Mouse (Mus musculus): ENCODE data around the gene Harbi1. TPM values are rescaled to one million over a fixed set of nuclear protein-coding genes. Genes with fewer than 3 reads are reported as not detected.

Gene Harbi1
- polyA plus RNA-seq, 1 experiment, result 8.4 TPM

DNA sequence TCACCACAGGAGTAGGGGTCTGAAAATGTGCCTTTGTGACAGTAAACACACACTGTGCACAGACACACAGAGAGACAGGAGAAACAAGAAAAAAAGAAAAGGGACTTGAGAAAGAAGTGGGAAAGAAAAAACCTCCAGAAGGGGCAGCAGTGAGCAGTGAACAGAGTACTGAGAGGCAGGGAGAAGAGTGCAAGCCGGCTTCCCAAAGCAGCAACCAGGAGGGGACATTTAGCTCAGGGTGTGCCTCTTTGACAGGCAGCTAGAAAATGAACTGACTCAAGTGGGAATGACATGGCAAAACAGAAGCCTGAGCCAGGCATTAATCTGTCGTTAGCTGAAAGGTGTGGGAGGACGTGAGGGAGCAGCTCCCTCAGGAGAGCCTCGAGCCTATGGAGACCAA, 27.8 kb upstream of the Harbi1 start:
- TF ChIP-seq POLR2A (IDR thresholded peaks at IDR 0.05; ENCODE audit: borderline replicate concordance, extremely low read depth, insufficient read depth, insufficient read length, poor library complexity, severe bottlenecking) (no peak), CTCF (IDR thresholded peaks at IDR 0.05; ENCODE audit: borderline replicate concordance, extremely low read depth, insufficient read depth, insufficient read length) (peak; percentile 46; the same call in 1 of the 2 replicates)
- DNase-seq (ENCODE audit: low read depth), result peak; percentile 63

DNA sequence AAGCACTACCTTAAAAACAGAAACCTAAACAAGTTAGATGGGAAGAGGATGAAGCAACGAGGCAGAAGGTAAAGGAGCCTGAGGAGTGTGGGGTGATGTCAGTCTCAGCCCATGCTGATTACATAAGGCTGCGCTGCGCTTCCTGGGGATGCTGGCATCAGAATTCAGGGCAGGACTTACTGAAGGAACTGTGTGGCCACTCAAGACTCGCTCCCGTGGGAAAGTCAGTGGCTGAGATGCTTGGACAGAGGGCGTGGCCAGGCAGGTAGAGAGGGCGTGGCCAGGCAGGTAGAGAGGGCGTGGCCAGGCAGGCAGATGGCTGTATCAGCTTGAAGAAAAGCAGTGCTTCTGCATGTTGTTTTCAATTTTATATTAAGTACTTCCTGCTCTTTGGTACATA, 26.7 kb upstream of the Harbi1 start:
- DNase-seq (ENCODE audit: low read depth), result no peak
- TF ChIP-seq CTCF (IDR thresholded peaks at IDR 0.05; ENCODE audit: borderline replicate concordance, extremely low read depth, insufficient read depth, insufficient read length) (no peak), POLR2A (IDR thresholded peaks at IDR 0.05; ENCODE audit: borderline replicate concordance, extremely low read depth, insufficient read depth, insufficient read length, poor library complexity, severe bottlenecking) (no peak)

DNA sequence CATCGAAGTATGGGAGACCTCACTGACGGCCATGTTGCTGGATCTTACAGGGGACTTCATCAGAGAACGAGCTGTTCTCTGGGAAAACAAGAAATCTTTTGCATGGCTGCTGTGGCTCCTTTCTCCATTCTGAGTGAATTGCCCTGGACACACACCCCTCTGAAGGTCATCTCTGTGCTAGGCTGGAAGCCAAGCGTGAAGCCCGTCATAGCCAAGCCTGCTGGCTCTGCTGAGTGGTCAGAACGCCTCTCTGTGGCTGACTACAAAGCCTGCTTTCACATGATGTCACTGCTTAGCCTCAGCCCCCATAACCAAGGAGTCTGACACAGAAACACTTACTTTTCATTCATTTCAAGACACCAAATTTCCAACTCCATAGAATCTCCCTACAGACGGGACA, 21.2 kb upstream of the Harbi1 start:
- DNase-seq (ENCODE audit: low read depth), result no peak
- TF ChIP-seq CTCF (IDR thresholded peaks at IDR 0.05; ENCODE audit: borderline replicate concordance, extremely low read depth, insufficient read depth, insufficient read length) (no peak), POLR2A (IDR thresholded peaks at IDR 0.05; ENCODE audit: borderline replicate concordance, extremely low read depth, insufficient read depth, insufficient read length, poor library complexity, severe bottlenecking) (no peak)

DNA sequence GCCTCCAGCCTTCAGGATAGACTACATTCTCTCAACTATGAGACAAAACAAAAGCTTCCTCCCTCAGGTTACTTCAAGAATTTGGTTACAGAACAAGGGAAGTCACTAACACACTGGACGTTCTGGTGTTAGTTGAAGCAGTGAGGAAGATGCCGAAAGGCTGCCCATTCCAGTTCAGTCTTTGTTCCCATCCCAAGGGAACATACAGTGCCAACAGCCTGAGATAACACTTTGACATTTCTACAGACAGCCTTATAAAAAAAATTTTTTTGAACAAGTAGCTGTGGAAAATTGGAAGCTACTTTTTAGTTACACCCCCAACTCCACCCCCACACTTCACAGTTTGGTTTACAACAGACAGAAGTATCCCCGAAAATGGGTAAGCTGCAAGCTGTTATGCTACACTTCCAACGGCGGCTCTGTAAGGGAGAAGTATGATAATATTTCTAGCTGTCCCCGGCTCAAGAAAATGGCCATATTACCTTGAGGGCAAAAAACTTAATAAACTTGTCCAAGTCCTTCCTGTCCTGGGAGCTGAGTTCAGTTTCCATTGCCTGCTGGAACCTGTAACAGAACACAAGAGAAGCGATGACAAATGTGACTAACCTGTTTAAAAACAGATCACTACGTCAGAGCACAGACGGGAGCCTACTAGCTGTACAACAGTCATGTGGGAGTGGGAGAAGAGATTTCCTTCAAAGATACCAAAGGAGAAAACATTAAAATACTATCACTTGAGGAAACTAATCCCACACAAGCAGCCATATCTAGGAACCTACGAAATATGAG, 15.0 kb upstream of the Harbi1 start:
- TF ChIP-seq CTCF (IDR thresholded peaks at IDR 0.05; ENCODE audit: borderline replicate concordance, extremely low read depth, insufficient read depth, insufficient read length) (no peak), POLR2A (IDR thresholded peaks at IDR 0.05; ENCODE audit: borderline replicate concordance, extremely low read depth, insufficient read depth, insufficient read length, poor library complexity, severe bottlenecking) (no peak)
- DNase-seq (ENCODE audit: low read depth), result no peak

DNA sequence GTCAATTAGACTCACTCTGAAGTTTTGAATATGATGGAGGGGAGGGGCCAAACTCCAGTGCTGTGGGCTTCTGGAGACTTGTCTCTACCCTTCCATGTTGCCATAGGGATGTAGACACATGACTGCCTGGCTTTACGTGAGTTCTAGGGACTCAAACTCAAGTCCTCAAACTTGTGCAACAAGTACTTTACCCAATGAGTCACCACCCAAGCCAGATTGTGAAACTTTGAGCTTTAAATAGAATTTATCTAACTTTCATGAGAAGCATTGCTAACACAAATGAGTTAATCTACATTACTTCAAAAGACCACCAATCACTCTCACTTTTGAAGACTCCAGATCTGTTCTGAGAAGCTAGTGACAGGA, 14.4 kb upstream of the Harbi1 start:
- no peak for TF ChIP-seq CTCF (IDR thresholded peaks at IDR 0.05; ENCODE audit: borderline replicate concordance, extremely low read depth, insufficient read depth, insufficient read length)
- TF ChIP-seq POLR2A (IDR thresholded peaks at IDR 0.05; ENCODE audit: borderline replicate concordance, extremely low read depth, insufficient read depth, insufficient read length, poor library complexity, severe bottlenecking), result no peak
- no peak for DNase-seq (ENCODE audit: low read depth)

DNA sequence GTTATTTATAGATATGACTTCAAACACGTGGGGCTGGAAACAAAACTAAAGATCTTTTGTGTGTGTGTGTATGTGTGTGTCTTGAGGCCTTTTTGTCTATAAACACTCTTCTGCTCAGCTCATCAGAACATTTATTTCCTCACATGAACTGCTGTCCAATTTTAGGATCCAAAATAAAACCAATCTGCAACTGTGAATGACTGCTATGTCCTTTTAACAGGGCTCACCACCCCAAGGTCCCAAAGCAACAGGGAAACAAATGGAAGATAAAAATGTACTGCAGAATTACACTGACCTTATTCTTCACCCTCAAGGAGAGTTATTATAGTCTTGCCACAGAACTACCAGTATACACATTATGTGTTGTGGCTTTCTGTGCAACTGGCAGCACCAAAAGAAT, 11.4 kb upstream of the Harbi1 start:
- no peak for DNase-seq (ENCODE audit: low read depth)

DNA sequence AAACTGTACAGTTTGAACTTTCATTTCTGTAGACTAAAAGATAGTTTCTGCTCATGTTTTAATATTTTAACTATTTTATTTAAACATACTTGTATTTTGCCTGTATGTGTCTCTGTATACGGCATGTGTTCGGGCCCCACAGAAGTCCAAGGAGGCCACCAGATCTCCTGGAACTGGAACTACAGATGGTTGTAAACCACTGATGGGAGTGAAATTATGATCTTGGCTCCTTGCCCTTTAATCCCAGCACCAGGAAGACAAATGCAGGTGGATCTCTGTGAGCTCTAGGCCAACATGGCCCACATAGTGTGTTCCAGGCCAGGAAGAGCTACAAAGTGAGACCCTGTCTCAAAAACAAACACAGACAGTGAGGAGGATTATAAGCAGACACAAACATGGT, 9.3 kb upstream of the Harbi1 start:
- no peak for DNase-seq (ENCODE audit: low read depth)
- TF ChIP-seq CTCF (IDR thresholded peaks at IDR 0.05; ENCODE audit: borderline replicate concordance, extremely low read depth, insufficient read depth, insufficient read length) (no peak), POLR2A (IDR thresholded peaks at IDR 0.05; ENCODE audit: borderline replicate concordance, extremely low read depth, insufficient read depth, insufficient read length, poor library complexity, severe bottlenecking) (no peak)

More for the DNA sequence above, 11.4 kb upstream of the Harbi1 start:
- TF ChIP-seq CTCF (IDR thresholded peaks at IDR 0.05; ENCODE audit: borderline replicate concordance, extremely low read depth, insufficient read depth, insufficient read length), result no peak
- TF ChIP-seq POLR2A (IDR thresholded peaks at IDR 0.05; ENCODE audit: borderline replicate concordance, extremely low read depth, insufficient read depth, insufficient read length, poor library complexity, severe bottlenecking), result no peak

DNA sequence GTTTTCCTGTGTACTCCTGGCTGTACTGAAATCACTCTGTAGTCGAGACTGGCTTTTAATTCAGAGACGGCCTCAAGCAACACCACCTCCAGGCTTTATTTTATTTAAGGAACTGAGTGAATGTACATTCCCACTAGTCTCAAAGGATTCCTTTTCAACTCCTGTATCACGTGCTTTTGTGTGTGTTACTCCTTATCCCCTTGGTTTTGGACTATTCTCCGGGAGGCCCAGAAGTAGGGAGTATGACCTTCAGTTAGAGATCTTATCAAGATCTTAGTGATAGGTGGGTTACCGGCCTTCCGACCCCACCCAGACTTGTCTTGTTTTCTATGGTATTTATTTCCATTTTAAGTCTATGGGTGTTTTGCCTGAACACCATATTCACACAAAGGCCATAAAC, 4.9 kb upstream of the Harbi1 start:
- TF ChIP-seq CTCF (IDR thresholded peaks at IDR 0.05; ENCODE audit: borderline replicate concordance, extremely low read depth, insufficient read depth, insufficient read length) (no peak), POLR2A (IDR thresholded peaks at IDR 0.05; ENCODE audit: borderline replicate concordance, extremely low read depth, insufficient read depth, insufficient read length, poor library complexity, severe bottlenecking) (no peak)
- no peak for DNase-seq (ENCODE audit: low read depth)

DNA sequence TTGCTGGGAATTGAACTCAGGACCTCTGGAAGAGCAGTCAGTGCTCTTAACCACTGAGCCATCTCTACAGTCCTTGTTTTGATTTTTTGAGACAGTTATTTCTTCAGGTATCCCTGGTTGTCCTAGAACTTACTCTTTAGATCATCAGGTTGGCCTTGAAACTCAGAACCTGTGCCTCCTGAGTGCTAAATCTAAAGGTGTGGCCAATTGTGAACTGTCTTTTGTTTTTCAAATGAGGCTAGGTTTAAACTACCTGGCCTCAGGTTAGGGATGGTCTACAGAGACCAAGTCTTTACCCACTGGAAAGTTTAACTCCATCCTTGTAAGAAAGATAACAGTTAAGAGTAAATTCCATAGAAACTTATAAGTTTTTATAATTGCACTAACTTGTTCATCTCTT, 4.2 kb upstream of the Harbi1 start:
- DNase-seq (ENCODE audit: low read depth), result no peak
- no peak for TF ChIP-seq CTCF (IDR thresholded peaks at IDR 0.05; ENCODE audit: borderline replicate concordance, extremely low read depth, insufficient read depth, insufficient read length)
- TF ChIP-seq POLR2A (IDR thresholded peaks at IDR 0.05; ENCODE audit: borderline replicate concordance, extremely low read depth, insufficient read depth, insufficient read length, poor library complexity, severe bottlenecking), result no peak

DNA sequence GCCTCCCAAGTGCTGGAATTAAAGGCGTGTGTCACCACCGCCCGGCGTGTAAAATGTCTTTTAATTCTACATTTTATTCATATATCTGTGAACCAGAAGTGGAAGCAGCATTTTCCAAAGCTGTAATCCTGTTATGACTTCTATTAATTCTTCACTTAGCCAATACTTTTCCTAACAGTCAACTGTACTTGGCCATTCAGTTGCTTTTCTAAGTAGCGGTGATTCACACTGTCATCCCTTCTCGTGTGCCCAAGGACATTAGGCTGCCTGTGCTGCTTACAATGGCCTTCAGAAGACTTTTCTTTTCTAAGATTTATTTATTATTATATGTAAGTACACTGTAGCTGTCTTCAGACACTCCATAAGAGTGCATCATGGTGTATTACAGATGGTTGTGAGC, 2.3 kb upstream of the Harbi1 start:
- no peak for DNase-seq (ENCODE audit: low read depth)
- TF ChIP-seq POLR2A (IDR thresholded peaks at IDR 0.05; ENCODE audit: borderline replicate concordance, extremely low read depth, insufficient read depth, insufficient read length, poor library complexity, severe bottlenecking) (no peak), CTCF (IDR thresholded peaks at IDR 0.05; ENCODE audit: borderline replicate concordance, extremely low read depth, insufficient read depth, insufficient read length) (no peak)

DNA sequence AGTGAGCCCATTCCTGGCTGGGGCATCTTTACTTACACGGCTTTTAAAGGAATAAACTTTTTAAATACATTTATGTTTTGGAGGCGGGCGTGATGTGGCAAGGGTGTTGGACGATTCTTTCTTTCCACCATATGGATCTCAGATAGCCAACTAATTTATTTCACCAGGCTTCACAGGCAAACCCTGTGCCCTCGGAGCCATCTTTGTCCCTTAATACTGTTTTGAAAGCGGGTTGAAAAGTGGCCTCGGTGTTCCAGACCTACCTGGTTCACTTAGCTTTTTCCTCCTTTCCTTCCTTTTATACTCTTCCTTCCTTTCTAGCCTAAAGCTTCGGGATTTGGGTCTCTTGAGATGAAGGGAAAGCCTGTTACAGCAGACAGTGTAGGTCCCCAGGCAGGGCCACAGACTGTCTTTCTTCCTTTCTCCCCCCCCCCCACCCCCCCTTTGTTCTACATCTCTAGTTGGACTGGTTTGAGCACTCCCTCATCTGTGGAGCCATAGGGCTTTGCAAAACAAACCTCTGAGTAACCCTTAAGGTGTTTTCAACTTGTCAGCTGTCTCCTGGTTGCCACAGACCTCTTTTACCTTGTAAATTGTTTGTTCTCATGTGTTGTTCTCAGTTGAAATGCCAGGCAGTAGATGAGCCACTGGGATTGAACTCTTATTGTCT, 739 bp downstream of the Harbi1 start:
- no peak for DNase-seq (ENCODE audit: low read depth)
- TF ChIP-seq CTCF (IDR thresholded peaks at IDR 0.05; ENCODE audit: borderline replicate concordance, extremely low read depth, insufficient read depth, insufficient read length) (no peak), POLR2A (IDR thresholded peaks at IDR 0.05; ENCODE audit: borderline replicate concordance, extremely low read depth, insufficient read depth, insufficient read length, poor library complexity, severe bottlenecking) (no peak)

DNA sequence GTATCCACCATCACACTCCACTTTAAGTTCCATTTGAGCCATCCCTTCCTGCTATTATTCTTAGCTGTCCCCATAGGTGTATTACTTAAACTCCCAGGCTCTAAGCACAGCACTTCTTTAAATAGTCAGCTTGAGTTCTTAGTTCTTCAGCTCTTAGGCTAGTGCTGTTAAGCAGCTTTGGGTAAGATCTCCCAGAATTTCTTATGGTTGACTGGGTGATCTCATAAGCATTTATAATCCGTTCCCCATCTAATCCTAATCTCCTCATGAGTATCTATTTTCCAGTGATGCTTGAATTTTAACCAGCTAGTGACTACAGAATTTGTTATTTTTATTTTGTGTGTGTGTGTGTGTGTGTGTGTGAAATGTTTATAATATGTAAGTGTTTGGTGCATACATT, 4.3 kb downstream of the Harbi1 start:
- TF ChIP-seq POLR2A (IDR thresholded peaks at IDR 0.05; ENCODE audit: borderline replicate concordance, extremely low read depth, insufficient read depth, insufficient read length, poor library complexity, severe bottlenecking), result no peak
- no peak for TF ChIP-seq CTCF (IDR thresholded peaks at IDR 0.05; ENCODE audit: borderline replicate concordance, extremely low read depth, insufficient read depth, insufficient read length)
- DNase-seq (ENCODE audit: low read depth), result no peak

Measured in brain, embryonic 14.5 days (tissue).